Mouse (Mus musculus) cerebellum, adult 18-20 months (tissue): ENCODE results near the gene 2010111I01Rik.
A peak's percentile ranks its signal among the peaks of the same experiment; 100 is the strongest.
"Not testable (repeated sequence)": the region's sequence is repeated elsewhere in the genome, so short reads cannot be mapped to it uniquely, and the experiment has no call there.

Experiments used
- DNase-seq, 2 experiments: peaks; one replicate each; pipeline ENCODE4 v3.0.0; 2021

Gene 2010111I01Rik

DNA sequence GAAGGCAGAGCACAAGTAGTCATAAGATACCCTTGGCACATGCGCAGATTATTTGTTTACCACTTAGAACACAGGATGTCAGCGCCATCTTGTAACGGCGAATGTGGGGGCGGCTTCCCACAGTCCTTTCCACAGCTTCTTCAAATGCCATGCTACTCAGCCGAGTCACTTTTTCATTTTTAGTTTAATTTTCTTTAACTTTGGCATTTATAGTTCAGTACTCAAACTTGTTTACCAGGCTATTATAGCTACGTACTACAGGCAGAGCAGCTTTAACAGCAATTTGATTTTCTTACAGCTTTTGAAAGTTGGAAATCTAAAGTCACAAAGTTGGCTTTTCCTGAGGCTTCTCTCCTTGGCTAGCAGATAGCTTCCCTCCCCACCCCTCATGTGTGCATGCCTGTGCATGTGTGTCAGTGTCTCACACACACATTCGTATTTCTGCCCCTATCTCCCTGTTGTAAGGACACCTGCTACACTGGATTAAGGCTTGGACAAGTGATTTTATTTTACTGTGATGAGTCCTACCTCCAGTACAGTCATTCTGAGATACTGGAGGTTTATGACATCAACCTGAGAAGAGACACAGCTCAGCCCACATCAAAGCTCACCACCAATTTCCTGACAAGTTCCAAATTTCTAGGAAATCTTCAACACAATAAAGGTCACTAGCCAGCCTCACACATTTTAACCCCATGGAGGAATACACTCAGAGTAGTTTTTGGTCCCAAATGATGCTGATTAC, 258.5 kb downstream of the 2010111I01Rik start:
- DNase-seq = no peak

GRCm38 (mm10) chr13:63225796-63226583, 261.3 kb downstream of the 2010111I01Rik start:
- DNase-seq = no peak

DNA sequence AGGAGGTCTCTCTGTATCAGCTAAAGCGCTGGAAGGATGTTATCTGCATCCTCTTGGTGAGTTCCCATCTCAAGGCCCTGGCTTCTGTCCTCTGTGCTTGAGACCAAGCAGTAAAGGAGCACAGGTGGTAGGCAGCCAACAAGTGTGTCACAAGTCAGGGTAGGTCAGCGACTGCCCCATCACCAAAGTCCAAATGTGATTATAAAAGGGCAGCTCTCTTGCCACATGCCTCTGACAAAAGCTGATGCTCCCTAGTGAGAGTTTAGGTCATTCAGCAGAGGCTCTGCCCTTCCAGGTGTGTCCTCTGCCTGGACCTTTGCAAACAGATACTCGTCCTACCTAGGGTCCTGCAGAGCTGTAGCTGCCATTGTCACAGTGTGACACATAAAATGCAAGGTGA, 263.1 kb downstream of the 2010111I01Rik start:
- no peak for DNase-seq

DNA sequence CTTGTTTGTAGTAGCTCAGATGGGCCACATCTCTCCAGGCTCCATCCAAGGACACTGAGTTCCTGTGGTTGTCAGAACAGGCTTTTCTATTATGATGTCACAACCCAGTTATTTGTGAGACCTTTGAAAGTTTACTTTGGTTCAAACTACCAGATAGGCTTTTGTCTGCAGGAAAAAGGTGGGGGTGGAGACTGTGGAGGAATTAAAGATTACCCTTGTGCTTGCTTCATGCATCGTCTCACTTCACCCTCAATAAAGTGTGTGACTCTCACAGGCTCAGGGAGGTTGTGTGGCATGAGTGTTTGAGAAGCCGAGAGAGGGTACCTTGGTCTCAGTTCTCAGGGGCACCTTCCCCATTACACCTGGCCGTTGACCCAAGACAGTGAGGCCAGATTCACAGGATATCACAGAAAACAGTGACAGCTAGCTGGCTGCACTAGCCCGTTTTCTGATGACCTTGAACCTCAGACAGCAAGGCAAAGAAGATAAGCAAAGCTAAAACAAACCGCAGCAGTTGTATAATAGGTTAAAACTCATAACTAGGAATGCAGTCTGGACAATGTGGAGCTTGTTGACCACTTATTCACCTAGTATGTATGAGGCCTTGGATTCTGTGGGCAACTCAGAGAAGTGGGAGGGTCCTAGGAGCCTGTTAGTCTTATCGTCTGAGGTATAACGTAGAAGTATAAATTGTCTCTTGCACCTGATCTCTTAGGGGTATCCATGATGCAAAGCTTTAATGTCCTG, 266.4 kb downstream of the 2010111I01Rik start:
- DNase-seq = no peak

- no peak for DNase-seq
These were observed 267.0 kb downstream of the 2010111I01Rik start for GRCm38 (mm10) chr13:63231702-63232070.

DNA sequence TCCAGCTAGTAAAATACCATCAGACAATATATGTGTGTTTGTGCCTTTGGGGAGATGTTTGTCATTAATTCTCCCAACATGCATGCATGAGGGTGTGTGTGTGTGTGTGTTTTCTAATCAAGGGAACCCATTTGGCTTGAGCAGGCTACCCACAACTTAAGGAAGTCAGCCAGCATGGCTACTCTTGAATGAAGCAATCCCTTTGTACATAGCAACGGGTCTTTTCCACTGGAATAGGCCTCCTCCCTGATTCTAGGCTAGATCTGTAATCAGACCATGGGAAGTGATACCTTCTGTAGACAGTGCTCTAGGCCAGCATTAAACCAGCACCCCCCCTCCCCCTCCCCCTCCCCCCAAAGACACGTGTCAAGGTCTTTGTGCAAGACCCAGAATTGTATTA, 267.9 kb downstream of the 2010111I01Rik start:
- DNase-seq = no peak

GRCm38 (mm10) chr13:63234520-63234919, 269.8 kb downstream of the 2010111I01Rik start:
- not testable (repeated sequence) for DNase-seq

DNA sequence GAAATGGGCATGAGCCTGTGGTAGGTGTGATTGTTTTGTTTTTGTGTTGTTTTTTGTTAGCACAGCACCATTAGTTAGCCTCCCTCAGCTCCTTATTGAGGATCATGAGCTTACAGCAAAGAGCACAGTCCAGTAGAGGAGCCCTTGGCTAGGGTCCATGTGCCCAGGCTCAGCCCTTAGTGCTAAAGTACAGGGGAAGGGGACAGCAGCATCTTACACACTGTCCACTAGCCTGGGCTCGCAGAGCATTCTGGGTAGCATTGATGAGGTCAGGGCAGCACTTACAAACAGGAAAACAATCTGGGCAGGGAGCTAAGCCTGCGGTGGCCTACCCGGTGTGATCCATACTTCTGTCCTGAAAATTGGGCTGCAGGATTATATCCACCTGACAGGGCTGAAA, 270.9 kb downstream of the 2010111I01Rik start:
- no peak for DNase-seq

DNA sequence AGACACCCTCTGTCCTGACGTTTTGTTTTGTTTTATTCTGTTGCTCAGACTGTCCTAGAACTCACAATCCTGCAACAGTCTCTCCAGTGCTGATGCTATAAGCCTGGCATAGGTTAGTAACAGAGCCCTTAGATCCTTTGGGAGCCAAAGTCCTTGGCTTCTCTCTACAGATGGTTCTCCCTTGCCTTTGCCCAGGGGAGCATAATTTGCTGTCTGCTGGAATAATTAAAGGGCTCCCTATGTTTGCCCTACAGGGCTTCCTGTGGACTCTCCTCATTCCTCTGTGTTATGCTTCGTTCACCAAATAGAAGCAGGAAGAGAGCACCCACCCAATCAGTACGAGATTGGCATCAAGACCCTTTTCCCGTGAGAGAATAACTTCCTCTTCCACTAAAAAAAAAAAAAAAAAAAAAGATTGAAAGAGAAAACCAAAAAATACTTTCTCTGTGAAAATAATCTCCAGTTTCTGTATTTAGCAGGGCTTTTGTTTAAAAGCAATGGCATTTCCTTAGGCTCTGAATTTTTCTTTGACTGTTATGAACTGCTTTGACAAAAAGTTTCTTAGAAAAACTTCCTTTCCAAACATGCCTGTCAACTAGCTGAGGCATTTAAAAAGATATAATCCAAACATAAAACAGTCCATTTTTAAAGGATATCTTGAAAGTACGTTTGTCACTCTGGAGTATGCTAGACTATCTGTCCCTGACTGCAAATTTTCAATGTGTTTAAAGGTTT, 271.6 kb downstream of the 2010111I01Rik start:
- no peak for DNase-seq

- no peak for DNase-seq
These were observed 273.4 kb downstream of the 2010111I01Rik start for GRCm38 (mm10) chr13:63238045-63238444.

DNA sequence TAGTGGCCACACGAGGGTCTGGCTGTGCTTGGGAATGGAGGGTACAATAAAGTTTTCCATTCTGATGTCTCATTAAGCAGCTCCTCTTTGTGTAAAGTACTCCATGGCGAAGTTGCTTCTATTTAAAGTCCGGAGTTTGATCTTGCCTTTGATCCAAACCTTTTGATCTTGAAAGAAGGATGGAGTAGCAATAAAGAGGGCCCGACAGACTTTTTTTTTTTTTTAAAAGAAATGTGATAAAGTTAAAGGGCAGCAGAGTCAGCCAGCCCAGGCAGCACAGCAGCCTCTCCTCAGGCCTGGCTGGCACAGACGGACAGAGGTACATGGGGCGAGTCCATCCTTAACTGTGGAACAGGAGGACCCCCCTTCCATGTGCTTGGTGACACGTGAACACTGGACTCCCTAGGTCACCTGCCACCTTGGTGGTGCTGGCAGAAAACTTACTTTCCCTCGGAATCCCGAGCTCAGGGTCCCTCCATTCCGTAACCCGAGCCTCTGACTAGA, 274.7 kb downstream of the 2010111I01Rik start:
- DNase-seq = no peak

GRCm38 (mm10) chr13:63239877-63240671, 275.4 kb downstream of the 2010111I01Rik start:
- DNase-seq = peak; percentile 91 to 92

DNA sequence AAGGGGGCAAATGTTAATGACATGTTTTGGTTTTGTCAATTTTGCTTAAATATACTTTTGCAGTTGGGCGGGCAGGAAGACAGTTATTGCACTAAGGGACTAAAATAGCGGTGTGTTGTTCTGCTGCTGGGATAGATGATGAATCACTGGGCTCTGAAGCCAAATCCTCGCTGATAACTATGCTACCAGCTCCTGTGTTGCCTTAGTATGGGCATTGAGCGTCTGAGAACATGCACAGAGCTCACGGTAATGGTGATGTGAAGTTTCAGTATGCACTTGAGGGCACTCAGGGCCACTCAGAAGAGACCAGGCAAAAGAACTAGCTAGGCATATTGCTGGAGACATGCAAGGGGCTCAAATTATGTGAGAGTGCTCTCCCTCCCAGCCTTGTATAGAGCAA, 276.1 kb downstream of the 2010111I01Rik start:
- peak; percentile 43 to 48 for DNase-seq

DNA sequence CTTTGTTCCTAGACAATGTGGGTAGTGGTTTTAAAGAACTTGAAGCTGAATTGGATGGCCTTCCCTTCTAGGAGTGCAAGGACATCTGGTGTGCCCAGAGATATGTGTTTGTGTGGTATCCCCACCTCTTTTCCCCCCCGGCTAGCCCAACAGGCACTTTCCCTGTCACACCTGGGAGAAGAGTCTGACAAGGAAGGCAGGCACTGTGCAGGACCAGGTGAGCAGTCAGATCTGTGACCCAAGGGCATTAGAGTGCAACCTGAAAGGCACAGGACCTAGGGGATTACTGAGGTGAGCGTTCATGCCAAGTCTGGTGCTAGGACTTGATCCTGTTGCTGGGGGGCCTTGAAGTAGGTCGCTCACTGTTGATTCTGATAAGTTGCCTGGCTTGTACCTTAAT, 277.0 kb downstream of the 2010111I01Rik start:
- no peak for DNase-seq

GRCm38 (mm10) chr13:63242401-63243192, 277.9 kb downstream of the 2010111I01Rik start:
- DNase-seq = no peak

DNA sequence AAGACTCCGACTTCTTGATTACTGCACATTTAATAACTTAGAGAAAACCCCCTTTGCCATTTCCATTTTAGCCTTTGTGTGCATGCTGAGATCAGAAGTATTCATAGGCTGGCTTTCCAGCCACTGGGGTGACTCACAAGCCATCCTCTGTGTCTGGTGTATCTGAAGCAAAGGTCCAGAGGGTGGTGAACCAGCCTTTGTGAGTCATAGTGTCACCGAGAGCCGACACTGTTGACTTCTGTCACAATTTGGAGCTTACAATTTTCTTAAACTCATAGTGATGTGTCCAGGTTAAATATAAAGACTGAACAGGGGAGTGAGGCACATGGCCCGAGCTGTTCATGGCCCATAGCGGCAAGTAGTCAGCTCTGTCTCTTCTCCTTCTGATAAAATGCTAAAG, 278.9 kb downstream of the 2010111I01Rik start:
- peak in 1 of 2 experiments; percentile 52 for DNase-seq

DNA sequence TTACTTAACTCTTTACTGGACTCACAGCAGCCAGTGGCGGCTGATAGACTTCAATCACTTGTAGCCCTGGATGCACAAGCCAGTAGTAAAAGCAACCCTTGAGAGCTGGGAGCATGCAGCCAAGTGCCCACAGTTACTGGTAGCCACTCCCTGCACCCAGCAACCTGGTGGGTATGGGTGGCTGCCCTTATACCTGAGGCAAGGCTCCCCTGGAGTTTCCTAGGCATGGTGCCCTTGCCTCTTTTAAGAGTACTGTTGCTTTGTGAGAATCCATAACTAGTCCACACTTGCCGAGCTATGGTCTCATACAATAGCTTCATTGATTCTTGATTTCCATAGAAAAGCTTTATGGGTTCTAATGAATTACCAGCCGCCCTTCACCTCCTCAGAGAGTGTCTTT, 279.7 kb downstream of the 2010111I01Rik start:
- no peak for DNase-seq

- DNase-seq = no peak
These were observed 280.5 kb downstream of the 2010111I01Rik start for GRCm38 (mm10) chr13:63245218-63245617.

GRCm38 (mm10) chr13:63245812-63246211, 281.1 kb downstream of the 2010111I01Rik start:
- no peak for DNase-seq

DNA sequence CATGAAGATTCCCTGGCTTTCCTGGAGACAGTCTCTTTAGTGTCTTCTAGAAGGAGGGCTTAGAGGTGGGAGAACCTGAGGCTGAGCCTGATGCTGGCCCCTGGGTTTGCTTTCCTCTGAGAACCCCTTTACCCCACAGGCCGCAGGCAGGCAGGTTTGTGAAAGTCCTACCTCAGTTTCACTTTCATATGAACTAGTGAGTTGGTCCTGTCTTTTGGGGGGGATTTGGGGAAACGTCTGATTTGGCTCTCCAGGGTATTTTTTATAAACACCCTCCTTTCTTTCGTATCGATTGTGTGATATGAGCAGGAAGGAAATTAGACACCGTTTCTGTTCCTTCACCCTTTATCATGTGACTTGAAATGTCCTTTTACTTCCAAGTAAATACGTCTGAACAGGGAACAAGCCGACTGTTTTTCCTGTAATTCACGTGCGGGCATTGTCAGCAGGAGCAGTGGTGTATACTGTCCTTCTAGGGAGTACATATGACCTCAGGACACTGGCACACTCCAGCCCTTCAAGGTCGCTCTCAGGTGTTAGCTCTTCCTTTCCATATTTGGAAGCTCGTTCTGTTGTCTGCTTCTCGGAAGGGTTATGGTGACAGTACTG, 281.7 kb downstream of the 2010111I01Rik start:
- DNase-seq = no peak
